Mouse (Mus musculus) adrenal gland, adult (tissue): Measurements from ENCODE around the gene Cryzl1.

Source experiments
- DNase-seq, 2 experiments: peaks; one replicate each; pipeline ENCODE4 v3.0.0; 2022 to 2023; ENCODE audit warnings: low spot score in 1 of 2; ENCODE audit not compliant: inconsistent age in 2 of 2

Cryzl1 gene

DNA sequence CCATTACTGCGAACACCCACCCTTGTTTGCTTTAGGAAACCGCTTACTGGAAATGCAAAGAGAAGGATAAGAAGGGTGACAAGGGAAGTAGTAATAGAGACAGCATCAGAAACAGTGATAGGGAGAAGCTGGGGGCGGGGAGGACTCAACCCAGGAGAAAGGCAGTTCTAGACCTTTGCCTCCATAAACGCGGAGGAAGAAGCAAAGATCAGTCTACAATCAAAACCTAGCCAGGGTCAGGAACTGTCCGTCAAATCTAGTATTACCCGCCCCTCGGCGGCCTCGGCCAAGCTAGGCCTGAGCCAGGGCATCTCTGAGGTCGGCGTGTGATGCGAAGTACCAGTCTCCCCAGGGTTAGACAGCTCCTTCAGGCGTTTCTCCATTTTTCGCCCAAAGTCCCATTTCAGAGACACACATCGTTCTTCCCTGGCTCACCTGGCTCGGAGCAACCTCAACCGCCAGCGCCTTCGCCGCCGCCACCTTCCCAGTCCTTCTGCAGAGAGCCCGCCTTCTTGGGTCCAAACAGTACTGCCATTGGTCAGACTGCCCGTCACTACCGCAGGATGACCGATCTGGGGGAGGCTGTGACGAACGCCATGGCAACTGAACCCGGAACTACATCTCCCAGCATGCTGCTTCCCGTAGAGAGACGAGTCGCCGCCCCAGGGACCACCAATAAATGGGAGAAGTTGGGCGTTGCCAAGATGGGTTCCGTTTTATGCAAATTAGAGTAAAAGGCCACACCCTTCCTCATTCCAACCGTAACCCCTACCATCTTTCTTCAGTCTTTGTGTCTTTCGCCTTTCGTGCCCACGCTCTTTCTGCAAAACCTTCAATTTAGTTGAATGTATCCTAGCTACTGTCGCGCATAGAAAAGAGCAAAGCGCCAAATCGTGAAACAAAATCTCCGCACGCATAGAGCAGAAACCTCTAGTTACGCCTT is at the start of gene Cryzl1:
Gene Cryzl1 (minus strand): TSS at position 853 of the 943 bp plus-strand sequence.
- peak; percentile 99 for DNase-seq

DNA sequence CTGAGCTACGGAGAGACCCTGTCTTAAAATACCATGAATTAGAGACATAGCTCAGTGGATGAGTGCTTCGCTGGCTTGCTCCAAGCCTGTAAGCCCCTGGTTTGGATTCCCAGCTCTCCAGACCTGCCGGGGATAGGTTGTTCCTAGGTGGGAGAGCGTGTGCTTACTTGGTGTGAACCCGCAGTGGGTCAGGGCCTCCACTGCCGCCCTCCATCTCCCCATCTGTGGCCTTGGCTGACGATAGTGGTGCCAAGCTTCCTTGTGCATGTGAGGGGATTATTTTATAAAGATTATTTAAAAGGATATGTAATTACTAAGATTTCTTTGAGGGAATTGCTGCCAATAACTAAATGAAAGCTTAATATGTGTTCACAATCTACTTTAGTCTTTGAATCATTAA is 43.8 kb upstream of the Cryzl1 start:
- DNase-seq = peak in 1 of 2 experiments; percentile 33

DNA sequence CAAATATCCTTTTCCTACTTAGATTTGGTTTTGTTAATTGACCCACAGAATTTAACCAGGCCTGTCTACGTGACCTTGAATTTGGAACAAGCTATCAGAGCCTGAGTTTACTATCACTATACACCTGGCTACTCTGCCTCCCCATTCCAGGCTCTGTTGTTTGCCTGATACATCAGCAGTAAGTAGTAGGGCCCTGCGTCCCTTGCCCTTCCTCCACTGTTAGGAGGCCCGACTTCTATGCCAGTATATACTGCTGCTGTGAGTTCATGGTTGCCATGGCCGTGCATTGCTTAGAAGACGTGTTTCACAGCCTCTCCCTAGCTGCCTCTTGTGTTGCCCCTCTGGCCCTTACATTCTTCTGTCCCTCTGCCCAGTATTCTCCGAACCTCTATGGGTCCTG is 42.6 kb upstream of the Cryzl1 start:
- DNase-seq = no peak

DNA sequence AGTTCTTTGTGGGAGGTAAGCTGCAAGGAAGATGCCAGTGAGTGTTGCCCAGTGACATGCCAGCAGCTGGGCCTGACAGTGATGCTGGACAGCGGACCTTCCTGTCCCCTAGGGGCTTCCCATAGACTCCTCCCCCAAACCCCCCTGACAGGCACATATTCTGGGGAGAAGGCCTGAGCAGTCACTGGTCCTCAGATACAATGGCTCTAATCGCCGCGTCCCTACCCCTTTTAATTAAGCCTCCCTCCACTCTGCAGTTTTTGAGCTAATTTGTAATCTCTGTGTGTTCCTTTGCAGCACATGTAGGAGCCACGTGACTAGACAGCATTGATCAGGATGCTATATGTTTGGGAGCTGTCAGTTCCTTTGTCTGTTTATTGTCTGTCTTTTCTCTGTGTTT is 41.9 kb upstream of the Cryzl1 start:
- peak in 1 of 2 experiments; percentile 29 for DNase-seq

DNA sequence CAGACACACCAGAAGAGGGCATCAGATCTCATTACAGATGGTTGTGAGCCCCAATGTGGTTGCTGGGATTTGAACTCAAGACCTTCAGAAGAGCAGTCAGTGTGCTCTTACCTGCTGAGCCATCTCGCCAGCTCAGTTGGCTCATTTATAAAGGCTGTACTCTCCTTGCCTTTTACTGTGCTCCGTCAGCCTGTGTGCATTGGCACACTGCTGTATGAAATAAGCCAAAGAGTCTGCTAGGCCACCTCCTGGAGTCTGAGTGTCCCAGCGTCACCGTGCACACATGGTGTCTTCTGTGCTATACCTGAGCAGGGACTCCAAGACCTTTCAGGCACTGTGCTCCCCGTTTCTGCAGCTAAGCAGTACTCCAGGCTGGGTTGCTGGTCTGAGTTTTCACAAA is 41.1 kb upstream of the Cryzl1 start:
- DNase-seq = no peak

DNA sequence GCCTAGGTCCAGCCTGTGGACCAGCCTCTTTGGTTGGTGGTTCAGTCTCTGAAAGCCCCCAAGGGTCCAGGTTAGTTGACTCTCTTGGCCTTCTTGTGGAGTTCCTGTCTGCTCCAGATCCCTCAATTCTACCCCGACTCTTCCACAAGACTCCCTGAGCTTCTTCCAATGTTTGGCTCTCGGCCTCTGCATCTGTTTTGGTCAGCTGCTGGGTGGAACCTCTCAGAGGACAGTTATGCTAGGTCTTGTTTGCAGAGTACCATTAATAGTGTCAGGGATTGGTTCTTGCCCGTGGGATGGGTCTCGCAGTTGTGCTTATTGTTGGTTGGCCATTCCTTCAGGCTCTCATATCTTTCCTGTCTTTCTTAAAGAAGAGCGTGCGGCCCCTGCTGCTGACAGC is 39.8 kb upstream of the Cryzl1 start:
- no peak for DNase-seq

DNA sequence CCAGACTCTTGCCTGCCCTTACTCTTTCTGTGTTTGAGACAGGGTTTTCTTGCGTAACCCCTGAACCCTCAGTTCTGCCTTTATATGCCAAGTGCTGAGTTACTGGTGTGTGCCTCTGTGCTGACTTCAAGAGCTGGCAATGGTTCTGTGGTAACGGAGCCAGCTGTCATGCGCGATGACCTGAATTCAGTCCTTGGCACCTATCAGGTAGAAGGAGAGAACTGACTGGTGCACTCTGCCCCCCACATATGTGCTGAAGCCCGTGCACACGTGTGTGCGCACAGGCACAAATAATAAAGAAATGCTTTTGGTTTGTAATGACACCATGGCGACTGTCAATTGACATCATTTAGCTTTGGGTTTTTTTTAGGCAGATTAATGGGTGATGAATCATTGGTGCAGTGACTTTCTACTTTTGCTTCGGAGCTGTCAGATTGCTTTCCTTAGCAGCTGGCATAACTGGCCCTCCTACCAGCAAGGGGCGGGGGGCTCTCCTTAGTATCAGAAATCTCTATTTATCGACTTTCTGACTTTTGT is 38.5 kb upstream of the Cryzl1 start:
- peak; percentile 81 to 94 for DNase-seq

DNA sequence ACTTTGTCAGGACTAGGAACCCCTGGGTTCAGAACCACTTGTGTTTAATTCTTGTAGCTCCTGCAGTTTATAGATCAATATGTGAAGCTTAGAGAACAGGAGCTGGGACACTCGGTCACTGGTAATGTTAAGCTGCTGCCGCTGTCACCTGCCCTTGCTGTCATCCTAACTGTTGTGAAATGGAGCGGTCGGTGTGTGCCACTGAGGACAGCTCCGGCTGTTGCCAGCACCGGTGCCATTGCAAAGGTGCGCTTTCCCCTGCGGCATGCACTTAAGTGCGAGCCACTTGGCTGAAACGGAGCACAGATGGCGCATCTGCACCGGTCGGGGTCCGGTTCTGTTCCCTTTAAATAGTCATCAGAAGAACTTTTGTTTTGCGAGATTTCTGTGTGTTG is 37.0 kb upstream of the Cryzl1 start:
- DNase-seq = no peak

DNA sequence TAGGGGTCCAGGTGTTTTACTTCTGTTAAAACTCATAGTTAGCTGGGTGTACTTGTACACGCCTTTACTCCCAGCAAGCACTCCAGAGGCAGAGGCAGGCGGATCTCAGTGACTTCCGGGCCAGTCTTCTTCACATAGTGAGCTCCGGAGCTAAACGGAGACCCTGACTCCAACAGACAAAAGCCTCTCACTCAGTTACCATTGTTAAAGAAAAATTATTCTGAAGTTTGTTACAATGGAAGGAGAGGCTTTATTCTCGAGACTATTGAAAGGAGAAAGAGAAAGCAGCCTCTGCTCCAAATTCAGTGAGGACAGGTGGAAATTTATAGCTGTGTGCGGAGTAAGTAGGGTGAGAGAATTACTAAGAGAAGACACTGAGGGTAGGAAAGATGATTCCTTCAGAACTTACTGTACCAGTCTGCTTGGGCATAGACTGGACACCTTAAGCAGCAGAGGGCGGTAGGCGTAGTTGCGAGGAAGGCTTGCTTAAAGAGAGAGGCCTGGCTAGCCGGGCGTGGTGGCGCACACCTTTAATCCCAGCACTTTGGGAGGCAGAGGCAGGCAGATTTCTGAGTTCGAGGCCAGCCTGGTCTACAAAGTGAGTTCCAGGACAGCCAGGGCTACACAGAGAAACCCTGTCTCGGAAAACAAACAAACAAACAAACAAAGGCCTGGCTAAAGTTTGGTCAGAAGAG is 36.5 kb upstream of the Cryzl1 start:
- no peak for DNase-seq

DNA sequence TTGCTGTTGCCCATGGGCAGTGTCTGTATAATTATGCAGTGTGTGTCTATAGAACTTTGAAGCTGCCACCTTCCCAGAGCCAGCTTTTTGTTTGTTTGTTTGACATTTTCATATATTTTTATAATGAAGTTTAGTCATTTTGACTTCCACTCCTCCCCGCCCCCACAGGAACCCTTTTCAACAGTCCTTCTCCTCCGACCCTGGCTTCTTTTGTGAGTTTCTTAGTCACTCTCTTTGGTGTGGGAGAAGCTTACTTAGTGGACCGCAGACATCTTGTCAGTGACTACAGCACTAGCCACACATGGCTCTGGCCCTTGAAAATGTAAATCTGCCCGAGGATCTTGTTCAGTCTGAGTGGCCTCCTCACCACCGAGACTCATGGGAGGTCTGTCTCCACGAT is 35.6 kb upstream of the Cryzl1 start:
- peak in 1 of 2 experiments; percentile 66 for DNase-seq

DNA sequence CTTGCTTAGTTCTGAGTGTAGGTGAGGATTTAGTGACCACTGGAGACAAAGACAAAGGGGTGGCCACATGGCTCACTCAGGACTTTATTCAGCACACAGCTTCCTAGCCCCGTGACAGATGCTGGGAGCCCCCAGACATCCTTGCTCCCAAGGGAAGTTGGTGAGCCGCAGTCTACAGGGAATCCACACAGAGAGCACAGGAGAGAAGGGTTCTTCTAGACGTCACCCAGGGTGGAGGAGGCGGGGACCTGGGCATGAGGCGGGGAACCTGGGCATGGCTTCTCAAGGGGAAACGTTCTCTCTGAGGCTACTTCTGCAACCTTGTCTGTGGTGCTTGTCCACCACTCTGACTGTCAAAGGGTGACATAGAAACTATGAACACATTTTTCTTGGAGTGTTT is 35.2 kb upstream of the Cryzl1 start:
- DNase-seq = peak in 1 of 2 experiments; percentile 56

DNA sequence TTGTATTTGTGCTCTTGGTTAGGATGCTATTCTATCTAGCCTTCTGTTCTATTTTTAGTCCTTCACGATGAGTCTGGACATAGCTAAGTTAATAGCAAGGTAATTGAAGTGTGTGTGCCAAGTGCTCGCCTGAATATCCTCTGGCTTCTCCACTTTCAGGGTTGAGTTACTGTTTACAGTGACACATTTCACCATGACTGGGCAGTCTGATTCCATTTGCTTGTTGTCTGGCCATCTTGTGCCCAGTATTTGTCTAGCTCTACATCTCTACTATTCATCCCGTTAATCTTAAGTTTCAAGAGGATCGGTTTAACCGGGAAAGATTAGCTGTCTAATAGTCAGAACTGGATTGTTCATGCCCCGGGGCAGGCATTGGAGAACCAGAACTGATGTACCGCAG is 33.7 kb upstream of the Cryzl1 start:
- peak in 1 of 2 experiments; percentile 55 for DNase-seq

DNA sequence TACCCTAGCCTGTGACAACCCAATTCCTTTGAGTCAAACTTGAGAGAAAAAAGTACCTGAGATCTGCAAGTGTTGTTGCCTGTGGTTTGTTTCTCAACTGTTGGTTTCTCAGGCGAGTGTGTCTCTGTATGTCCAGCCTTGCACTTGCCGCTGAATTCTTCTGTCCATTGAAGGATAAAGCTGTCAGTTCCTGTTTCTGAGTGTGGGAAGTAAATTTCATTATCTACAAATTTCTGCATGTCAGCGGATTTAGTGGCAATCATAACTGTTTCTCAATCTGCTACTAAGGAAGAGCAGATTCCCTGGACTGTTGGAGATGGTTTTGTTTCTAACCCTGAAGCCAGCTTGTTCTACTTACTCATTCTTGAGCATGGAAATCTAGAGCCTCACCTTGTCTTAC is 33.0 kb upstream of the Cryzl1 start:
- no peak for DNase-seq

DNA sequence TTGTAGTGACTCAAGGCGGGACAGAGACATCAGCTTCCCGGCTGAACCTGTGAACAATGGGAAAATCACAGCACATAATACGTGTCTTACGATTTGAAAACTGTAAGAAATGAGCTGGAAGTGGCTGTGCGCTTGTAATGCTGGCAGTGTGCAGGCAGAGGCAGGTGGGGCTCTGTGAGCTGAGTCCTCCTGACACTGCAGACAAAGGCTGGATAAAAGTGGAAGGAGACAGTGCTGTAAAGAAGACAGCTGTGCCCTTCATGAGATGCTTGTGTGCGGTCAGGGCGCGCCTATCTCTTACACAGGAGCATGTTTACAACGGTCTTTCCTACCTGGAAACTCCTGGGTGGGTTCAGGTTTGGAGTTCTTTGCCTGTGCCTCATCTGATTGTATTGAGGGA is 32.4 kb upstream of the Cryzl1 start:
- DNase-seq = no peak

DNA sequence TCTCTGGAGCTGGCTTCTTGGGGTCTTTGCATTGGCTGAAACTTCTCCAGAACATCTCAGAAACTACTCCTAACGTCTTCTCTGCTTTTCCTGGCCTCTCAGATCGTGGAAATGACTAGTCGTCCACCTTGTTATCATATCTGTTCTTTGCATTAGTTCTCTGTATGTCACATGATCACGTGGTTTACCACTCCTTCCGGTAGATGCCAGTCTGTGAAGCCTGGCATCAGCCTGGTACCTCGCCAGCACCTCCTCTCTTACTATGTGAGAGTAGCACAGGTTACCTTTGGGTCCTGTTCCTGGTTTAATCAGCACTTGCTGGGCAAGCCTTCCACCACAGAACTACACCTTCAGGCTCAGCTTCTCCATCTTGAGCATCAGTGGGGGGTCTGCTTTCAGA is 26.2 kb upstream of the Cryzl1 start:
- no peak for DNase-seq

DNA sequence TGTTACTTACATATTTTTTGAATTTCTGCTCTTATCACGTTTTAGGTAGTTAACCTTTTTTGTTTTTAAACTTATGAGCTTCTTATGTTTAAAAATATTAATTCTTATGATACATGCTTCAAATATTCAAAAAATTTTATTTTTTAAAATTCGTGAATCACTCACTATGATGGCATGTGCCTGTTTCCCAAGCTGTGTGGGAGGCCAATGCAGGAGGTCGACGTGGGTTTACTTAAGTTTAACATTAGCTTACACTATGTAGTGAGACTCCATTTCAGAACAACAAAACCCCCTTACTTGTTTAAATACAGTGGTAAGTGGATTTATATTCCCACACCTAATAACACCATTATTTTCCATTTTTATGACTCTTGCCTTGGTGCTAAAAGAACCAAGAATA is 24.8 kb upstream of the Cryzl1 start:
- DNase-seq = no peak

DNA sequence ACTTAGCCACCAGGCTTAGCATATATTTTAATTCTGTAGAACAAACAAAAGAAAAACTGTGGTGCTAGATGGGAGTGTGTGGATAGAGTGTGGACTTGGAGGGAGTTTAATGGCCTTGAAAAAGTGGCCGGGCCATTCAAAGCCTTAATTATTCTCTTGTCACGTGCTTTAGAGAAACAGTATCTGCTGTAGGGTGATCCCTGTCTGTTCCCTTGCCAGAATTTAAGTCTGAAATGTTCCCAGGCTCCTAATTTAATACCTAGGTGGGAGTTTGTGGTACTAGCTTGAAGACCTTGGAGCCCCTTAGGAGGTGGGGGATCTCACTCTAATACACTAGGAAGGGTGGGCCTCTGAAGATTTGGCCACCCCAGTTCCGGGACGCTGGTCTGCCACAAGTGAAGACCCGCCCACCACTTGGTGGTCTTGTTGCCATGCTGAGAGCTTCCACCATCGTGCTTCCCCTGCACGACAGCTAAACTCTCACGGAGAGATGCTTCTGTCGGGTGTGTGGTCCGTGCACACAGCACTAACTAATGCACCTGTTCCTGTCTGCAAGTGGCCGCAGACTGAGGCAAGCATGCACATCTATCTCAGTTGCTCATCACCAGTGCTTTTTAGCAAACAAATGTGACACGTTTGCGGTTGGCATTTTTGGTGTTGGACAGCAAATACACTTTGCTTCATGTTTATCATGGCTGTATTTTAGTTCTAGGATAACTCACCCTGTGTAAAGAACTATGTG is 23.0 kb upstream of the Cryzl1 start:
- no peak for DNase-seq

DNA sequence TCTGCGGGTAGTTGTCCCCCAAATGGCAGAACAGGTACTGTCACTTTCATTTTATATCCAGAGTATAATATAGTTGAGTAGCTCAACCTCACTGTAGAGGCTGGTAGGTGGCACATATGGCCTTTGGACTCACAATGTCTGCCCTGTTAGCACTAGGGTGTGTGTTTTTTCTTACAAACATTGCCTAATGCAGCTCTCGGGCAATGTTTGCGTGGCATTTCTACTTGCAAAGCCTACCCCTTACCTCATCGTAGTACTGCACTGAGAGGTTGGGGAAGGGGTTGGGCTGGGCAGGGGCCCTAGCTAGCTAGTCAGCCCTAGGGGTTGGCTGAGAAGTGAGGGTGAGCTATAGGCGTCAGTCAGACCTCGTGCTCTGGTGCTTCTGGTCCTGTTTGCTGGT is 18.8 kb upstream of the Cryzl1 start:
- no peak for DNase-seq

DNA sequence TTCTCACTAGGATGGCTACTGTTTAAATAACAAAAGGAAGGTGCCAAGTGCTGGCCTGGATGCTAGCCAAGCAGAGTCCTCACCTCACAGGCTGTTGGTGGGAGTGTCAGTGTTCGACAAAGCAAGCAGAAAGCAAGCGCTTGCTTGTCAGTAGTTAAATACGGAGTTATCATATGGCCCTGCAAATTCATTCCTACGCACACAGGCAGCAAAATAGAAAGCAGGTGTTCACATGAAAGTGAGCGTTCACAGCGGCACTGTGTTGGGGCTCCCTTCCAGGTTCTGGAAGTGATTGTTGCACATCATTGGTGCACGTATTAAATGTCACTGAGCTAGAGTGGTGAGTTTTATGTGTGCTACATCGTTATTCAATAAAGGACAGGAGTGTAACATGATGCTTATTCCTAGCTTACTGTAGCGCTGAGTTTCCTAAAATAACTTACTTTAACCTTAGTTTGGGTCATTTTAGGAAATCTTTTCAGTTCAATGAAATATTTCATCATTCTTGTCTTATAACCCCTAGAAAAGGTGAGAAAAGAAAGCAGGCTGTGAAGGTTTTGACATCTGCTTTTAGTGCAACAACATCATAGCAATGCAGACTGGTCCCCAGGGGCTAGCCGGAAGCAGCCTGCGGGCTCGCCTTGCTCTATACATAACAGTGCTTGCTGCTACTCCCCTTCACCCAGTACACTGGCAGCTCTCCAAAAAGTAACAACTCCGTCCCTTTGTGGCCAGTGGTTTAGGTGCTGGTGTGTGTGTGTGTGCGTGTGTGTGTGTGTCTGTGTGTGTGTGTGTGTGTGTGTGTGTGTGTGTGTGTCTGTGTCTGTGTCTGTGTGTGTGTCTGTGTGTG is 17.6 kb upstream of the Cryzl1 start:
- peak in 1 of 2 experiments; percentile 42 for DNase-seq

DNA sequence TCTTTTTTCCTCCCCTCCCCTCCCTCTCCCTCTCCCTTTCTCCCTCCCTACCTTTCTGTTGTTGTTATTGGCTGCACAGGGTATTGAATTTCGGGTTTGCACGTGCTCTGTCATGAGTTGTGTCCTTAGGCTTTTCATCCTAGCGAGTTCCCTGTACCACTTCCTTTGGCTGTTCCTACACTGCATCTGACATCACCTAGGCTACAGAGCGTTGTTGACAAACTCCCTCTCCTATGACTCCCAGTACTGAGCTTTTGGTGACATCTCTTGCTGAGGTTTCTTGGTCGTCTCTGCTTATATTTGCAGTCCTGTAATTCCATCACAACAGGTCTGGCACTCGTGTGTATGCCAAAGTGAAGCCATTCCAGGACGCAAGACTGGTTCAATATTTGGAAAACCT is 14.3 kb upstream of the Cryzl1 start:
- DNase-seq = no peak

DNA sequence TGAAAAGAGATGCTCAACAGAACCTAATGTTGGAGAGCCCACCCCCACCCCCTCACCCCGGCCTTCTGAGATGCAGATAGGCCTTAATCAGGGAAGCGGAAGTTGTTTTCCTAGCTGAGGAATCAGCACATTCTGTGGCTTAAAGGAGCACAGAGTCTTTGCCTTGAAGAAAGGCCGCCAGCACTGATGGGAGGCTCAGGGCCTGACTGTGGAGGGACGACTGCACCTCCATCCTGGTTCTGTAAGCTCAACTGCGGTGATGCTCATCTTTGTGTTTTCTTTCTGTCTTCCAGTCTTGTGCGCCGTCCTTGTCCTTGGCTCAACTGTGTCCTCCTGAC is 12.1 kb upstream of the Cryzl1 start:
- DNase-seq = peak in 1 of 2 experiments; percentile 46
